Mouse (Mus musculus): Measurements from ENCODE around the gene Btg1-ps1. TPM values are rescaled to one million over a fixed set of nuclear protein-coding genes. Genes with fewer than 3 reads are reported as not detected.

Gene Btg1-ps1
- polyA plus RNA-seq (2012; rRNA removed) = not detected in 2 replicates

DNA sequence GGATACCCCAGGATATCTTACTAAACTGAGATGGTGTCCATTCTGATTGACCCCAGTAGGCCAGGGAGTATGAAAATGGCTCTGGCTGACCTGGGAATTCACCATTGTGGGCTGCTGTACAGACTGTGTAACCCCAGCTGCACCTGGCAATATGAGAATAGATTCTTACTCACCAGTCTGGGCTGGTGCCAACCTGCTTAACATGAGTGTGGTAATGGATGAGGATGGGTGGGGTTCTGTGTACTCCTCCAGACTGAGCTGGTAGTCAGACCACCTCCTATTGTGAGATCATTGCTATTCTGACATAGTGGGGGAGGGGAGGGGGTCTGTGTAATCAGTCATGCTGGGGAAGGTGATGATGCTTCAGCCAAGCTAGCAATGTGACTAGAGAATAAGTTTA lies at the start of gene Btg1-ps1:
Btg1-ps1 (minus strand) TSS at position 219 of the 400 bp plus-strand sequence.

DNA sequence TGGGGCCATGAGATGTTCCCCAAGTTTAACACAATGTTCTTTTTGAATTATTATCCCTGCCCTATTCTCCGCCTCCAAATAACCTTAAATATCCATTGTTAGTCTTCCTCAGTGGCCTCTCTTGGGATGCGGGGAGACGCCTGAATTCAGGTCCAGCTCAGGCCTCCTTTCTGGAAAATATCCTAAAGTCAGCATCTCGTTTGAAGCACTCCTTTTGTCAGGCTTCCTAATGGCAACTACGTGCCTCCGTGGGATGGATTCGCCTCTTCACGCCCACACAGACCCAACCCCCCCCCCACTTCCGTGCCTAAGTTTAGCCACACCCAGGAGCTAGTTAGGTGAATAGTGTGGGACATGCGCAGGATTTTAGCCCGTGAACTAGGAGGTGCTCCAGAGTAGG lies 47.6 kb upstream of the Btg1-ps1 start, which contains the start of gene Rhox10:
Rhox10 (plus strand) TSS at position 301 of the 400 bp plus-strand sequence.

DNA sequence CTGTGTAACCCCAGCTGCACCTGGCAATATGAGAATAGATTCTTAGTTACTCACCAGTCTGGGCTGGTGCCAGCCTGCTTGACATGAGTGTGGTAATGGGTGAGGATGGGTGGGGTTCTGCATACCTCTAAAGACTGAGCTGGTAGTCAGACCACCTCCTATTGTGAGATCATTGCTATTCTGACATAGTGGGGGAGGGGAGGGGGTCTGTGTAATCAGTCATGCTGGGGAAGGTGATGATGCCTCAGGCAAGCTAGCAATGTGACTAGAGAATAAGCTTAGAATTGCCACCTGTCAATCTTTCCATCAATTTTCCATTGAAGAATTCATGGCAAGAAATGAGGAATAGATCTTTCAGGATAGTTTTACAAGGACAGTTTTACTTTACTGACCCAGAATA lies 24.4 kb upstream of the Btg1-ps1 start, which contains the start of gene Btg1-ps2:
Btg1-ps2 (minus strand) TSS at position 101 of the 400 bp plus-strand sequence.

Other genes starting within 250 kb of the Btg1-ps1 start
- gene Rhox5, start 214.0 kb downstream of the Btg1-ps1 start, polyA plus RNA-seq (2012; rRNA removed) = 2.4 and 3.0 TPM in 2 replicates
- gene Rhox6, start 191.9 kb downstream of the Btg1-ps1 start, polyA plus RNA-seq (2012; rRNA removed) = 0.06 and 0.41 TPM in 2 replicates
- gene Rhox7a, start 187.1 kb downstream of the Btg1-ps1 start, polyA plus RNA-seq (2012; rRNA removed) = not detected in 2 replicates
- not detected in 2 replicates for gene Rhox8, start 139.9 kb downstream of the Btg1-ps1 start, polyA plus RNA-seq (2012; rRNA removed)
- not detected in 2 replicates for gene Rhox7b, start 121.6 kb downstream of the Btg1-ps1 start, polyA plus RNA-seq (2012; rRNA removed)
- gene Rhox9, start 117.0 kb downstream of the Btg1-ps1 start, polyA plus RNA-seq (2012; rRNA removed) = 0.50 TPM in 1 of 2 replicates, not detected in the other
- gene Btg1-ps2, start 24.3 kb upstream of the Btg1-ps1 start, polyA plus RNA-seq (2012; rRNA removed) = not detected in 2 replicates
- not detected in 2 replicates for gene Rhox10, start 47.7 kb upstream of the Btg1-ps1 start, polyA plus RNA-seq (2012; rRNA removed)
- not detected in 2 replicates for gene Rhox11, start 66.3 kb upstream of the Btg1-ps1 start, polyA plus RNA-seq (2012; rRNA removed)
- gene Rhox12, start 92.1 kb upstream of the Btg1-ps1 start, polyA plus RNA-seq (2012; rRNA removed) = not detected in 2 replicates
- gene Rhox13, start 102.4 kb upstream of the Btg1-ps1 start, polyA plus RNA-seq (2012; rRNA removed) = not detected in 2 replicates
- gene Zbtb33, start 171.0 kb upstream of the Btg1-ps1 start, polyA plus RNA-seq (2012; rRNA removed) = 9.2 and 18.2 TPM in 2 replicates
- 3.5 and 12.1 TPM in 2 replicates for gene Tmem255a, start 233.6 kb upstream of the Btg1-ps1 start, polyA plus RNA-seq (2012; rRNA removed)

All from central nervous system, embryonic 11.5 days (tissue).